Mouse (Mus musculus) layer of hippocampus, adult 18-20 months (tissue): Measurements from ENCODE around the gene Prl8a2. TPM values are rescaled to one million over a fixed set of nuclear protein-coding genes. Genes with fewer than 3 reads are reported as not detected.

ENCODE experiments used
- DNase-seq, 2 experiments: peaks; one replicate each; pipeline ENCODE4 v3.0.0; 2022; ENCODE audit warnings: low spot score in 2 of 2
- long read RNA-seq: library from polyadenylated mRNA; stranded (forward); transcript quantifications from one replicate; pipeline ENCODE4 v2.0.0, GENCODE M21; 2021
- total RNA-seq, 2 experiments: library from RNA; stranded (reverse); gene quantifications; 2 replicates each; pipeline ENCODE4 v1.2.3; 2021

The Prl8a2 gene
- total RNA-seq: not detected
- long read RNA-seq: 0 reads

- DNase-seq: no peak
Measured at GRCm38 (mm10) chr13:27345373-27345772, at the start of gene Prl8a2. TSS of gene Prl8a2 (plus strand) at chr13:27345673.

DNA sequence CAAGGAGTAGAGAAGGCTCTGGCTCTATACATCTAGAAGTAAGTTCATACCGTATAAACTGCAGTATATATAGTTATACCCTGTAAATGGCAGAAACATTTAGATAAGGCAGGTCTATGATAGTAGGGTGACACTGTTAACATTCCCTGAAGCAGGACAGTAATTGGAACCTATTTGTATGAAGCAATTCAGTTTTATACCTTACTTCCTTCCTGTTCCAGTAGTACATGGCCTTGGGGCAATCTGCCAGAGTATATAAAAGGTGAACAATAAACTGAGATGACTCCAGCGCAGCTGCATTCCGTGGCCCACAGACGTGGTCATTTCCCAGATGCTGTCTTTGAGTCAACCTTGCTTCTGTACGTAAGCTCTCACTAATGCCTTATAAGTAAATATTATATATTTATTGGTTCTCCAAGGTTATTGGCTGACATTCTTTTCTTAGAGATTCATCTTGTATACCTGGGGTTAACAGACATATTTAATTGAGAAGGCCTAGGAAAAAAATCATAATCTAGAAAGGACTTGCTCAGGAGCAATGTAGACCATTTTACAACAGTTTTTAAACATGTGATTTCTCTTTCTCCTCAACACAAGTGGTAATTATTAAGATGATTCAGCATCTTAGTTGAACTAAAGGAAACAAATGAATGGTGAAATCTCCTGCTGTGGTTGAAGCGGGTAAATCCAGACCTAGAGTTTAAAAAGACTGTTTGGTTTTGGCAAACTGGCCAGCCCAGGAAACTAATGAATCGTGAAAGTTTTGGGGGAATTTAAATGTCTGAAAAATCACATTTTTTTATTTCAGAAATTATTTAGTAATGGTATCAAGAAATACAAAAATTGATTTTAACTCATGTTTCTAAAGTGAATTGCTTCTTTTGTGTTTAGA, 32.9 kb upstream of the Prl8a2 start, which contains the start of gene Prl6a1:
Gene Prl6a1 (plus strand): TSS at position 294 of the 892 bp plus-strand sequence.
- no peak for DNase-seq

DNA sequence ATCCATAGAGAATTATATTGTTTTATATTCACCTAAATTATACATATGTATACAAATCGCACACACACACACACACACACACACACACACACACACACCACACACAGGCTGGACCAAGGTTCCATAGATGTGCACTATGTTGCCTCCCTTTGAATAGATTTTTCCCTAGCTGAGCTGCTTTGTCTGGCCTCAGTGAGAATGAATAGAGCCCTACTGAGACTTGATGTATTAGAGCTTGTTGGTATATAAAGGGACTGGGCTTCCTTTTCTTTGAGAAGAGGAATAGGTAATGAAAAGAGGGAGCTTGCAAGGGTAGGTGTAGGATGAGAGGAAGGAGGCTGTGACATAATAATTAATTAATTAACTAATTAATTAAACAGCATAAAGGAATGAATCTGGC, 10.5 kb upstream of the Prl8a2 start:
- no peak for DNase-seq

DNA sequence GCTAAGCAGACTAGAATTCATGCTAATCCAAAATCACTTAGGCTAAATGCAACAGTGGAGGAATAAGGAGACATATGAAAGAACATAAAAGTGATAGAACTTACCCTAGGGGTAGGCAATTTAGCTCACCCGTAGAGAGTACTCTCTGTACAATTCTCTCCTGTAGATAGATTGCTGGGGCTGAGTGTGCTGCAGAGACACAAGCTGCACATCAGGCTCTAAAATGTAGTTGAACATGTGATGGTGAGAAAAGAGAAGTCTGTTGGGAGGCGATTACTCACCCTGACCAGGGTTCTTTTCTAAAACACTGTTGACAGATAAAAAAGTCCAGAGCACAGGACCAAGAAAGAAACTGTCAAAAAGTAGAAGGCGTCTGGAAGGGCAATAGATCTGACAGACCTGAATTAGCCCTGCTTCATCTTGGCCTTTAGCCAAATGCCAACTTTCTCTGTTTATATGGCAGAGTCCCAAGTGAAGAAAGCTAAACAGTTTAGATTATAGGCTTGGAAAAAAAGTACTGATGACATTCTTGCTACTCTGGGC, 2.7 kb upstream of the Prl8a2 start:
- no peak for DNase-seq

DNA sequence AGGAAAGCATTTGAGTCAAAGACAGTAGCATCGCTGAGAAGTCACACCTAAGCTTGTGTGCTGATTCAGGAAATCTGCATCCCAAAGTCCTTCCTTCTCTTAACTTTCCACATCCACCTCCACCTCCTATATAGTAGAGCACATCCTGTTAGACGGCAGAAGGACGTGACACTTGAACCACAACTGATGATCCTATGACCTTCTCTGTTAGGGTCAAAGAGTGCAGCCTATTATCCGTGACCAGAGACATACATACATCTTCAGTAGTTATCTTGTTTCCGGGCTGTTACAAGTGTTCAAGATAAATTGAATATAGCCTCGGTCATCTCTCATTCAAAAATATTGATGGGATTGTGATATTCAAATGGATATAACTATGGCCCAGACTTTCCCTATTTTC, 45.3 kb downstream of the Prl8a2 start, which contains the start of gene Prl2b1:
Gene Prl2b1 (minus strand): TSS at position 101 of the 400 bp plus-strand sequence.
- no peak for DNase-seq

DNA sequence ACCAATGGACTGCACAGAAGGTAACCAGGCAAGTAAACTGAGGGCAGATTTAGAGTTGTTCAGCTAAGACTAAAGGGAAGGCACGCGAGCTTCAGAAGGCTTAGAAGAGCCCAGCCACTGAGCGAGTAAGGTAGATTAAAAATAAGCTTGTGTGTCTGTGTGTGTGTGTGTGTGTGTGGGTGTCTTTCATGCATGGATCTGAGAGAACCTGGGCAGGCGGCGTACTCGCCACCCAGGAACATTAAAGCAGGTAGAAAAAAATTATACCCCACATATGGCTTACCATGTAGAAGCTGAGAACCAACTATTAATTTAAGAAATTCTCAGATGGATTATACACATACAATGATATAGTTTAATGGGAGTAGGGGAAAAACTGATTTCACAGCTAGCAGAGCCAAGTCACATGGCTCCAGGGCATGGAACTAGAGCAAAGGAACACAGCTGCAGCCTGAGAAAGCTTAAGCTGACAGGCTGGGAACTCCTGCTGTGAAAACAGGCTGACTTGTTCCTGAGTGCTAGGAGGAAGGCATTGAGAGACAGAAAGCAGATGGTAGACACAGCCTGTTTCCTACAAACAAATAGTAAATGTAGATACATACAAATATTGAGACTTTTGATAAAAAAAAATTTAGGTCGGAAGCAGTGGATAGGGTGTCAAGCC, 53.7 kb downstream of the Prl8a2 start:
- peak in 1 of 2 experiments; percentile 6 for DNase-seq

Other genes starting within 250 kb of the Prl8a2 start
- not detected for gene Prl3d2, start 224.0 kb upstream of the Prl8a2 start, total RNA-seq
- not detected for gene Prl3d3, start 188.9 kb upstream of the Prl8a2 start, total RNA-seq
- not detected for gene Prl3c1, start 149.0 kb upstream of the Prl8a2 start, total RNA-seq
- not detected for gene Prl3b1, start 103.8 kb upstream of the Prl8a2 start, total RNA-seq
- gene Prl3a1, start 86.2 kb upstream of the Prl8a2 start, total RNA-seq: not detected
- gene Prl6a1, start 33.0 kb upstream of the Prl8a2 start, total RNA-seq: not detected
- not detected for gene Prl2b1, start 45.2 kb downstream of the Prl8a2 start, total RNA-seq
- gene Prl8a6, start 93.0 kb downstream of the Prl8a2 start, total RNA-seq: not detected
- not detected for gene Prl8a8, start 167.5 kb downstream of the Prl8a2 start, total RNA-seq
- not detected for gene Prl8a9, start 218.9 kb downstream of the Prl8a2 start, total RNA-seq
- gene Prl8a1, start 236.5 kb downstream of the Prl8a2 start, total RNA-seq: not detected